Mouse (Mus musculus) ZHBTc4 (cell line): Measurements from ENCODE around the gene Vsig1.

ENCODE experiments used
- DNase-seq: peaks from one replicate; pipeline ENCODE4 v3.0.0-alpha.2; 2011; ENCODE audit warnings: low read depth, low spot score

Gene Vsig1

DNA sequence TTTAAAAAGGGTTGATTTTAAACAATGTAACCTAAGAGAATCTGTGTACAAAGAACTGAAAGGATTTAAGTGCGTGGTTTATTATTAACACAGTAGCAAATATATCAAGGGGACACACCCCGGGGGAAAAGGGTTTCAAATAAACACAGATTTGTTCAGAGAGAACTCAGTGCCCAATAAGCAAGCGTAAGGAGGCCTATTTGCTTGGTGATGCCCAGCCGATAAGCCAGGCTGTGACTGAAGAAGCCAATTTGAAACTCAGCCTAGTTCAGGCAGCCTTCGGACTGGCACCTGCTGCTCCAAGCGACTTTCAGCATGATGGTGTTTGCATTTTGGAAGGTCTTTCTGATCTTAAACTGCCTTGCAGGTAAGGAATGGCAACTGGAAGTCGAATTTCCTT lies at the start of gene Vsig1:
TSS of gene Vsig1 (plus strand) at position 249 of the 400 bp plus-strand sequence.
- no peak for DNase-seq

DNA sequence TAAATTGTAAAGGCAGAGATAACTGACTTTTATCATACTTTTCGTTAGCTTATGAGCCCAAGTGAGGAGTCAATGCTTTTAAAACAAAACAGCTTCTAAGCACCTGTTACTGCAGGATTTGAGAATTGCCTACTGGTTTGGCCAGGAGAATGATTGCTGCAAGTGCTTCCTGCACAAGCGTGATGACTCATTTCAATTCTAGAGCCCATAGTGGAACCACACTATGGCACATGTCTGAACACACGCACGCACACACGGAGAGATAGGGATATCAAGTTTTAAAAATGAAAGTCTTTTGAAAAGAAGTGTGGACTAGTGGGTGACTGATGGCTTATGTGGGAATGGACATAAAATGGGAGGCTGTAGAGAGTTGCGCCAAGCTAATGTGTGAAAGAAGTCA lies 44.6 kb upstream of the Vsig1 start:
- no peak for DNase-seq

DNA sequence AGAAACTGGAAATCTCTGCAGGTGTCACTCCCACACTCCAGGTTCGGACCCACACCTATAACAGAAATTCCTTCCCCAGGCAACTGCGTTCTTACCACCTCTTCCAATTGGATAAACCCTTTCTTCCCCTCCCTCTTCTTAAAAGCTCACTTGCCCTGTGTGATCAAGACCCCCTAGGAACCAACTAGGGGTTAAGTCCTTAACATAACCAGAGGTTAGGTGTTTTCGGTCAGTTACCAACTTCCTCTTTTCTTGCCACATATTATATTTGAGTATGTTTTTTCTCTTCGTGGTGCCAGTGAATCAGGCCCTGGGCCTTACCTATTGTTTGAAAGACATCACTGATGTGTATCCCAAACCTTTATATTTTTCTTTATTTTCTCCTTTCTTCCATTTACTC lies 44.0 kb upstream of the Vsig1 start:
- no peak for DNase-seq

DNA sequence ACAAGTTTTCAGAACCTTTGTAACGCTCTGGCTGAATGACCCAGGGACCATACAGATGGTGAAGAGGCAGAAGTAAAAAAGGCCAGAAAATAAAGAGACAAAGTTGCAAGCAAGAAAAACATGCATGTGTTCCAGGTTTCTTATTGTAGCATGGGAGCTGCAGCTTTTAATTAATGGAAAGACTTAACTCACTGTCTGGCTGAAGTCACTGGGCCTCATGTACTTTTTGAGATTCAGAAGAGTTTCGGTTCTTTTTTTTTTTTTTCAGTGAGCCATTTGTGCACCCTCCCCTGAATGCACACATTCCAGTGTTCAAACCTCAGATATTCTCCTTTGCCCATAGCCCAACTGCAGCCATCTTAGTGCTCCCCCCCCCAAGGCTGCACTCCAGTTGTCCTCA lies 20.2 kb upstream of the Vsig1 start:
- no peak for DNase-seq

DNA sequence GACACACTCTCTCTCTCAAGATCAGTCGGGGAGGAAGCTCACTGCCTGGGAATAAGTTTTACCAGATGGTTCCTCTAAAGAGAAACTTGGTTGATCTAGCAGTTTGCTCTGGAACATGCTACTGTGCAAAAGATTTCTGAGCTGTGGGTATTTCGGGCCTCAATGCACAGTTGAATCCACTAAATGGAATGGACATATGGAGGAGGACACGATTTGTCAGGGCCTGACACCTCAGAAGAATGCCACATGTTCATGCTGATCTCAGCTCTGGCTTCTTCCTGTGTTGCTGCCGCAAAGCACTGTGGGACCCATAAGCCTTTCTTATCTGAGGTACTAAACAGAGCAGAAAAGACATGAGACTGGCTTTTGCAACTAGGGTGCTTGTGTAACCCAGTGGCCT lies 15.6 kb upstream of the Vsig1 start:
- DNase-seq, result no peak

DNA sequence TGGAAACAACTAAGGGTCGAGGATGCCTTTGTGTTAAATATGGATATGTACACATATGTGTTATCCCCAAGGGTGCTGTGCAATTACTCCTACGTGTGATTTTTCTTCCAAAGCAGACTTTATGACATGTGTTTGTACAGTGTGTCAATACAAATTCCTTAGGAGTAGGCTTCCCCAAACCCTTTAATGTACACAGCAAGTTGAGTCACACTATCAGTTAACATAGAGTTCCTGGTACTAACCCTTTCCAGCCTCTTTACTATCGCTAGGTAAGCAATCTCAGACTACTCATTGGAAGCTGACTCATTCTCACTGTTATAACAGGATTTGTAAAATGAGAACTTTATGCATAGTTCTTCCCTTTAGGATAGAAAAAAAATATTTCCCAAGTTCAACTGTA lies 3.9 kb upstream of the Vsig1 start:
- no peak for DNase-seq

DNA sequence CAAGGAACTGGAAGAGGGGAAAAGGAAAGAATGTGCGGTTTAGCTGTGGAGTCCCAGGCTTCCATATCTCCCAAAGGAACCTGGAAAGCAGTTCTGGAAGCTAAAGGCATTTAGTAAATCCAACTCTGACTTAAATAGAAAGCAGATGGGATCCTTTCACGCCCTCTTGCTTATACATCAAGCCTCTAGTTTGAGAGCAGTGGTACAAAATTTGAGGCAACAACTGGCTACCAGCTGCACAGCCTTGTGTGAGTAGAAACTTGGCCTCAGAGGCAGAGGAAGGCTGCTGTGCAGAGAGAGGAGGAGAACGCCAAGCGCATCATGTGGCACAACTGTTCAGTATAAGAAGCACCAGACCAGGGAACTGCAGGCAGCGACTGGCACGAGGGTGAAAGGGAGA lies 13.9 kb downstream of the Vsig1 start:
- DNase-seq, result no peak

DNA sequence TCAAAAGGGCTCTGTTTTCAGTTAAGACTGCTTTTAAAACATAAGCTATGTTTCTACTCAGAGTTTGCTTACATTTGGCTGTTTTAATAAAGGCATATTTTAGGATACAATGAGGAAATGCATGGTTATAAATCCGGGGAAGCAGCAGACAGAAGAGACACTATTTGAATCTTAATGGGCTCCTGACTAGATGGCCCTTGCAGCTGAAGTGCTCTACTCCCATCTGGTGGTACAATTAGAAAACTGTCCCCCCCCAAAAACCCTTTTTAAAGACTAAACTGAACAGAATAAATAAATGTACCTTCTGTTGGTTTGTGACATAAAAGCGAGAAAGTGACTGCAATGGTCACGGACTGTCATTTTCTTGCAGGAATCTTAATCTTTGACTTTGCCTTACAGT lies 24.7 kb downstream of the Vsig1 start:
- DNase-seq, result no peak

DNA sequence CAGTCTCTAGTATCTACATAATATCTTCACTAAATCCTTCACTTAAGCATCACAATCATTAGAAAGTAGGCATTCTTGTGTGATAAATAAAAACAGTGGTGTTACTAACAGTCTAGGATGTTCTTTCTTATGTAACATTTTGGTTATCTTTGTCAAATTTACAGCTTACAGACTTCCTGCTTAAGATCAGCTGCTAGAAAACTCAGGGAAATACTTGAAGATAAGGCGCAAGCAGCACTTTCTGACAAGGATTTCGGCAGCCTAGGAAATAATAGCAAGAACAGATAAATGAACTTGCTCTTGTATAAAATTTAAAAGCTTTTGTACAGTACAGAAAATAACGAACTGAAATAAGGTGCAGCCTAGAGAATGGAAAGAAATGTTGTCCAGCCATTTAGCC lies 25.9 kb downstream of the Vsig1 start:
- no peak for DNase-seq

DNA sequence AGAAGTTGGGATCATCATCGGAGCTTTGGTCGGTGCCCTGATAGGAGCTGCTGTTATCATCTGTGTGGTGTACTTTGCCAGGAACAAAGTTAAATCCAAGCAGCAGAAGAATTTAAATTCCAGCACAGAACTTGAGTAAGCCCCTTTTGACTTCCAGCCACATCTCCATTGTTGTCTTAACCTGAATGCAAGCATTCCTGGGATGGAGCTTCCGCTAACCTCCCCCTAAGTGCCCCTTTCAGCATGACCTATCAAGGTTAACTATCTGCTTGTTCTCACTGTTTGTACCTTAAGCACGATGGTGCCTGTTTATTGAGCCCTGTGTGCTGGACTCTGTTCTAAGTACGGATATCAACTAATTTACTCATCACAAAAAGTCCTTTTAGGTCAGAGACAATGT lies 28.9 kb downstream of the Vsig1 start:
- peak; percentile 60 for DNase-seq

DNA sequence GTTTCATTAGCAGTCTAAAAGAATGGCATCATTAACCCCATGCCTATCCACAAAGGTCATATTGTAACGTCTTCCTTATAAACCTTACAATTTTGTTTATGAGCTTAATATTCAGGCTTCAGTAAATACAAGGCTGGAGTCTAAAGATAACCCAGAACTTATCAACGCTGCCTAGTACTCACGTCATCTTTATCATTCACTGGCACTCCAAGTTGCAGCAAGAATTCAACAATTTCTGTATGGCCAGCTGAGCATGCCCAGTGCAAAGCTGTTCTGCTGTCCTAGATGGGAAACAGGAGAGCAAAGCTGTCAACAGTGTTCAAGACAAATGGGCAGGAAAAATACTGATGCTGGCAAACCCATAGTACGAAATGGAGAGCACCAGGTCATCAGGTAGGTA lies 46.2 kb downstream of the Vsig1 start:
- DNase-seq, result no peak

DNA sequence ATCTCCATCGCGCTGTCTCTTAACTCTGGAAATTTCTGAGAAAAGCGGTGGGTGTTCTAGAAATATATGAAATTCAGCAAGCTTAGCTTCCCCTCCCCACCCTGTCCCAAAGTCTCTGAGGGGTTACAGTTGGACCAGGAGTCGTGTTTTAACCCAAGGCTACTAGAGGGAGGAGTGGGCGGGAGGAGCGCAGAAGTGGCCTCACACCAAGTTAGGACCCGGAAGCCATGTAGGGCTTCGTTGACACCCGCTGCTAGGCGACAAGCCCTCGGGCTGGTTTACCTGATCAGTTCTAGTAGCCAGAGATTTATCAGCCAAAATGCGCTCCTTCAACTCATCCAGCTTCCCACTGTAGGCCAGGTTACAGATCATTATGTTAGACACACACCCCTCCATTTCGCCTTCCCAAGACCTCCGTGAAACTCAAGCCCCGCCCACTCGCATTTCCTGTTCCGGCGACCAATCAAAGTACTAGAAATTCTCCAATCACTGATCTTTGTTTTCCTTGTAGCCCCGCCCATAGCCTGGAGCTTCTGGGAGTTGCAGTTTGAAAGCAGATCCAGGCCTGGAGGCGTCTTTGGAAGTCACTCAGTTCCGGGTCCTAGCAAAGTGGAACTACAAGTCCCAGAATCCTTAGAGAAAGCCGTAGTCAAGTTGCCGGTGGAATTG lies 49.0 kb downstream of the Vsig1 start, which contains the start of the genes Psmd10 and Atg4a:
TSS of gene Psmd10 (minus strand) at position 457 of the 669 bp plus-strand sequence.
TSS of gene Atg4a (plus strand) at position 636 of the 669 bp plus-strand sequence.
- DNase-seq, result peak; percentile 96

DNA sequence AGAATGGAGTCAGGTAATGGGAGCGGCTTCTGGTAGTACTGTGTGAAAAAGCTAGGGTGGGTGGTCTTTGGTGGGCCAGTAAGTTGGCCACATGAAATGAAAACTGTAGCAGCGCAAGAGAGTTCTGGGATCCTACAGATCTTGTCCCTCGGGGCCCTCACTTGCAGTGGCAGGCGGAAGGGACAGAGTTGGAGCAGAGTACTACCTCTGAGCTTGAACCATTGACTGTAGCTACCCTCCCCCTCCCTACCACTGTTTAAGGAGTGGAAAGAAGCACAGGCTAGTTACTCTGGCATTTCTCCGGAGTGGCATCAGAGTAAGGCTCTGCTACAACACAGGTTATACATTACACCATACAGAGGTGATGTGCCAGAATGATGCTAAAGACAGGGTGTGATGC lies 49.6 kb downstream of the Vsig1 start:
- DNase-seq, result no peak

DNA sequence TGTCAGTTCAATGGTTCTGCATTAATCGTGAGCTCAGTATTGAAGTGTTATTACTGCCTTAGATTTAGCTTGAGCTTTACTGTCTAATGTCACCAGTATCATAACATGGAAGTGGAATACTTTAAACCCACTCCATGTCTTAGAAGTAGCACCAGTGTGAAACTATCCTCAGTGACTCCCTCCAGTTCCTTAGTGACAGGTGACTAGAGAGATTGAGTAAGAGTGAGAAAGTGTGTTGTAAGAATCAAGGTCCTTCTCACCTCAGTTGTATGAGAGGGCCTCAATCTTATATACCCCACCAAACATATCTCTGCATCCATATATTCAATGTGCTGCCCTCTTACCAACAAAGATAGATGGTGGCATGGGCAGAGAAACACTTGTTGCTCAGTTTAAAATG lies 71.5 kb downstream of the Vsig1 start:
- no peak for DNase-seq

DNA sequence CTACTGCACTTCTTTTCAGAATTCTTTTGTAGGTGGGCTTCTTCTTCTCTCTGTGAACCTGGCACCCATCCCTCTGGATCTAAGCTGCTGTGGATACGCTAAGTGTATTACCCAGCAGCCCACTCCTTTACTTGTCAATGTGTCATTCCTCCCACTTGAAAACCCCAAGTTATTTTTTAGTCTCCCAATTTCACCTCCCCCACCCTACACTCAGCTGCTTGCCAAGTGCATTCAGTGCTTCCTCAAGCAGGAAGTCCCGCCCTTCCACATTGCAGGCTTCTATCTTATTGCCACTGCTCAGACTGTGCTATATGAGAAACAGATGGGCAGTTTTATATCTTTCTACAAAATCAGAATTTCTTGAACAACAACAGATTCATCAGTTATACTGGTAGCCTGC lies 72.1 kb downstream of the Vsig1 start:
- no peak for DNase-seq

DNA sequence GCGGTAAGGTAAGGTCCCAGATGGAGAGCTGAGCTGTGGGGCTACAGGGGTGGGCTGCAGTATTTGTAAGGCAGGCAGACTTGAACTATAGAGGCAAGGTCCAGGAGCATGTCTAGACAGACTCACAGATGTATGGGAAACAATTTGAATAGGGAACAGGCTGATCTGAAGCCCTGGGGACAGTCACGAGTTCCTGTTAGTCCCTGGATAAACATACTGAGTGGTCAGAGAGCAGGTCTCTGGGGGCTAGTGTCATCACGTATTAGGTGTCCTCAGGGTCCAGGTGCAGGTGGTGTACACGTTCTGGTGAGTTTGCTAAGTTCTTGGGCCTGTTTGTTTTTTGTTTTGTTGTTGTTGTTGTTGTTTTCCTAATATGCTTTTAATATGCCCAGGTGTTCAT lies 72.8 kb downstream of the Vsig1 start:
- no peak for DNase-seq

DNA sequence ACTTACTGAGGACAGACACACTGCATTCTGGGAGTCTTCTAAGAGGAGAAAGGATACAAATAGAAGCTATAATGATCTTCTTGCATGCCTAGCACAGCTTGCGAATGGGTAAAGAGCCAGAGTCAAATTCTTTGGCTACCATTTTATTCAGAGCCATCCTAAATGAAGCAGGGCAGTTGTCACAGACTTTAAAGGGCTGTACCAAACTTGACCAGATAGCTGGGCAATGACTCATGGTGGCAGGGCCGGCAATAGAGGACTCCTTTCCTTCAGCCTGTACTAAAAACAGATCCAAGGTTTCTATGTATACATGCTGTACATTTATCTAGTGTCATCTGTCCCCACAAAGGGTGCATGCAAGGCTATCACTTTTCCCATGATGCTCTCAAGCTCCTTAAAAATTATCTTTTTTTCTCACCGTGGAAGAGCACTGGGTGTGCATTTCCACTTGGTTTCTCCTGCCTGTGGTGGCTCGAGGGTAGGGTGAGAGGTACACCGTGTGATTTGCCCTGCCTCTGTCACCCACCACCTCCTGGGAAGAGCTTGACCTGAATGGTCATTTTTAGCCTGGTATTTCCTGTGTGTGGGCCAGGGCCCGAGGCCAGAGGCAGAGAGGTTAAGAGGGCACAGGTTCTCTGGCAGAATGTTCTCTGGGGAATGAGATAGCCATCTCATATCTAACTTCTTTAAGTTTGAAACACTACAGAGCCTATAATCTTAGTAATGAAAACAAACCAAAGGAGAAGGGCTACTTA lies 76.0 kb downstream of the Vsig1 start:
- no peak for DNase-seq

DNA sequence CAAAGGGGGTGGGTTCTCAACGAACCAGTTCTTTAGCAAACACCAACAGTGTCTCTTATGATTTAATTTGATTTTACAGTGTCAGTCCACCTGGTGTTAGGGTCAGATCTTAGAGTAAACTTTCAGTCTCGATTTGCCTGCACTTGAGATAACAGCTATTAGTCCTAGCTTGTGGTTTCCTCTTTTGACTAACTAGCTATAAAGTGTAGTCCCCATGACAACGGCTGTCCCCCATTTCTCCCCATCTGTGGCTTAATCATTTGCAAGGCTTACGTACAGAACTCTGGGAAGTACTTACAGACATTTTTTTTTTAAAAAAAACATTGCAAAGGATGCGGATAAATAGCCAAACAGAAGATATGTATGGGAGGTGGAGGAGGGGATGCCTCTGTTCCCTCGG lies 77.4 kb downstream of the Vsig1 start:
- DNase-seq, result no peak

DNA sequence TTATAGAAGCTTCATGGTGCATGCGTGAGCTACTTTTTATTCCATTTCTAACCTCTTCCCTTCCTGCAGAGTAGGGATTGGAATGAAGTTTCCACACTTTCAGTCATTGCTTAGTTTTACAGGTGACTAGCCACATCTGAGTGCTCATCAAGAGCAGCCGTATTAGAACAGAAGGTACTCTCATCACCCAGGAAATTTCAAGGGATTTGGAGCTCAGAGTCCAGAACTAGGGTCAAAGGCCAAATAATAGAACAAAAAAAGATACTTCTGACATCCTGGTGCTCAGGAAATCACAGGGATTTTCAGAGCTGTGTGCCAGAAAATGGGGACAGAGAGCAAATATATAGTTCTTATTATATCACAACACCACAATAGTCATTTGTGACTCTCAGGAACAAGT lies 77.8 kb downstream of the Vsig1 start:
- DNase-seq, result no peak
